Mouse (Mus musculus) liver, embryonic 14.5 days (tissue): ENCODE measurements around the gene Mfsd7a. TPM values are rescaled to one million over a fixed set of nuclear protein-coding genes. Genes with fewer than 3 reads are reported as not detected.

Source experiments
- ATAC-seq: fragments of 200-750 bp; cut with Nextera tagmentation; 2 replicates; pipeline ENCODE4 v1.8.0; 2017; ENCODE audit warnings: moderate number of reproducible peaks, mild to moderate bottlenecking, moderate library complexity; ENCODE audit not compliant: insufficient read depth
- DNase-seq, 3 experiments: peaks; one replicate each; pipeline ENCODE4 v3.0.0-alpha.2; 2012 to 2013; ENCODE audit warnings: low read depth in 3 of 3, low spot score in 3 of 3
- H3K27ac ChIP-seq: fragments of 300-500 bp; sonication (generic); 2 replicates; pipeline ENCODE4 v1.5.1; 2014; ENCODE audit warnings: moderate library complexity, mild to moderate bottlenecking, control low read depth, inconsistent platforms
- H3K27me3 ChIP-seq: fragments of 300-500 bp; sonication (generic); 2 replicates; pipeline ENCODE4 v1.6.1; 2014; ENCODE audit warnings: mild to moderate bottlenecking, low read length, moderate library complexity; ENCODE audit not compliant: control insufficient read depth, insufficient read depth
- H3K36me3 ChIP-seq: fragments of 300-500 bp; sonication (generic); replicated peaks from 2 replicates; pipeline ENCODE4 v1.6.1; 2014; ENCODE audit warnings: low read depth; ENCODE audit not compliant: control insufficient read depth, insufficient read depth
- H3K4me1 ChIP-seq, 2 experiments: fragments of 200-500 bp in 1 of 2; fragments of 300-500 bp in 1 of 2; sonication (generic) in 1 of 2; replicated peaks; 2 replicates each; pipeline ENCODE4 v1.6.1; 2012 to 2014; ENCODE audit warnings: antibody characterized with exemption in 1 of 2, inconsistent platforms in 1 of 2, low read length in 1 of 2; ENCODE audit not compliant: control insufficient read depth in 2 of 2, insufficient read depth in 2 of 2
- H3K4me2 ChIP-seq: fragments of 300-500 bp; sonication (generic); 2 replicates; pipeline ENCODE4 v1.6.1; 2014; ENCODE audit warnings: low read depth, mild to moderate bottlenecking, control low read depth, moderate library complexity
- H3K4me3 ChIP-seq, 2 experiments: fragments of 200-500 bp in 1 of 2; fragments of 300-500 bp in 1 of 2; sonication (generic) in 1 of 2; 2 replicates each; pipeline ENCODE4 v1.5.1; 2012 to 2014; ENCODE audit warnings: low read depth in 2 of 2, low read length in 2 of 2, mild to moderate bottlenecking in 2 of 2, control low read depth in 1 of 2, inconsistent platforms in 1 of 2, moderate library complexity in 1 of 2; ENCODE audit not compliant: insufficient read depth in 1 of 2
- H3K9ac ChIP-seq: fragments of 300-500 bp; sonication (generic); replicated peaks from 2 replicates; pipeline ENCODE4 v1.6.1; 2014; ENCODE audit warnings: mild to moderate bottlenecking, control low read depth, moderate library complexity
- H3K9me3 ChIP-seq: fragments of 300-500 bp; sonication (generic); 2 replicates; pipeline ENCODE4 v1.6.1; 2016; ENCODE audit warnings: low read length, mixed read lengths; ENCODE audit not compliant: control insufficient read depth
- CTCF ChIP-seq: IDR thresholded peaks from 2 replicates; pipeline ENCODE4 v1.5.1; 2016; ENCODE audit warnings: antibody characterized with exemption, low read depth, control low read depth
- EP300 ChIP-seq: IDR thresholded peaks from 2 replicates; pipeline ENCODE4 v1.6.1; 2016; ENCODE audit warnings: antibody characterized with exemption, low read depth
- WGBS: fragments of 180-500 bp; shearing (Covaris S2); extraction: QIAGEN DNeasy Blood & Tissue Kit; methylation state at CpG from one replicate; pipeline ENCODE4 v1.1.7; 2014; ENCODE audit not compliant: insufficient replicate concordance; 5-methylcytosine and 5-hydroxymethylcytosine counted together
- polyA plus RNA-seq, 2 experiments: library from polyadenylated mRNA; depleted of rRNA in 1 of 2; stranded (reverse) in 1 of 2; unstranded in 1 of 2; fragments of >200 nt; fragmentation: Nextera tagmentation in 1 of 2; extraction: Ambion mirVana in 1 of 2; gene quantifications; 2 replicates each; pipeline versions ENCODE4 v1.2.1 to v1.2.3; 2012 to 2014

The Mfsd7a gene
- polyA plus RNA-seq, 2 experiments, result 0.09 to 0.32 TPM

- TF ChIP-seq CTCF (no peak), EP300 (no peak)
- Histone ChIP-seq H3K27me3 (no peaks in the 10 kb centered on the region), H3K9me3 (no peaks in the 10 kb centered on the region), H3K36me3 (no peaks in the 10 kb centered on the region), H3K4me2 (no peak overlapping the region), H3K4me3 (no peak overlapping the region), H3K4me1 (peaks cover 8 to 22% of the 10 kb centered on the region in 2 experiments; a peak in 3 of 4 replicates), H3K9ac (no peak overlapping the region), H3K27ac (no peak overlapping the region)
- DNase-seq (no peak), ATAC-seq (no peak)
- 53% methylated on average over 1 of the region's 1 CpGs for WGBS
These were observed 2.9 kb upstream of the Mfsd7a start for GRCm38 (mm10) chr5:108451611-108452010.

- no peak for TF ChIP-seq EP300
- no peak for TF ChIP-seq CTCF
- ATAC-seq, result no peak
- Histone ChIP-seq H3K9me3 (no peaks in the 10 kb centered on the region), H3K36me3 (no peaks in the 10 kb centered on the region), H3K27me3 (no peaks in the 10 kb centered on the region), H3K4me2 (no peak overlapping the region), H3K27ac (no peak overlapping the region), H3K9ac (no peak overlapping the region), H3K4me1 (peaks cover 8 to 22% of the 10 kb centered on the region in 2 experiments; a peak in 3 of 4 replicates), H3K4me3 (no peak overlapping the region)
- WGBS, result 64% methylated on average over 8 of the region's 8 CpGs
- no peak for DNase-seq
These were observed 2.3 kb upstream of the Mfsd7a start for GRCm38 (mm10) chr5:108450837-108451540.

GRCm38 (mm10) chr5:108447857-108448256 is 834 bp downstream of the Mfsd7a start:
- Histone ChIP-seq H3K27me3 (no peaks in the 10 kb centered on the region), H3K9me3 (no peaks in the 10 kb centered on the region), H3K27ac (no peak overlapping the region), H3K36me3 (no peaks in the 10 kb centered on the region), H3K9ac (no peak overlapping the region), H3K4me1 (peaks cover 8 to 22% of the 10 kb centered on the region in 2 experiments; a peak in 3 of 4 replicates), H3K4me2 (peak overlapping the region; percentile 70; the same call in 1 of the 2 replicates), H3K4me3 (no peak overlapping the region)
- ATAC-seq, result no peak
- TF ChIP-seq EP300 (no peak), CTCF (no peak)
- DNase-seq, result no peak
- WGBS, result 65% methylated on average over 7 of the region's 7 CpGs

- no peaks in the 10 kb centered on the region for H3K27me3 ChIP-seq
- H3K4me1 ChIP-seq, result peaks cover 8 to 22% of the 10 kb centered on the region in 2 experiments; a peak in 3 of 4 replicates
- no peak overlapping the region for H3K9ac ChIP-seq
- 37% methylated on average over 3 of the region's 3 CpGs for WGBS
- no peak for TF ChIP-seq EP300
- H3K4me3 ChIP-seq, result no peak overlapping the region
- H3K36me3 ChIP-seq, result no peaks in the 10 kb centered on the region
- H3K4me2 ChIP-seq, result no peak overlapping the region
- DNase-seq (no peak), ATAC-seq (0 out of 2 replicates have a peak, but pooled peaks have one; percentile 21)
- no peak overlapping the region for H3K27ac ChIP-seq
- no peaks in the 10 kb centered on the region for H3K9me3 ChIP-seq
These were observed 1.7 kb downstream of the Mfsd7a start for GRCm38 (mm10) chr5:108446973-108447372.

- WGBS, result 55% methylated on average over 2 of the region's 2 CpGs
- Histone ChIP-seq H3K4me1 (peaks cover 8 to 10% of the 10 kb centered on the region in 2 experiments), H3K9me3 (no peaks in the 10 kb centered on the region), H3K36me3 (peaks cover 10% of the 10 kb centered on the region), H3K9ac (no peak overlapping the region), H3K4me2 (no peak overlapping the region), H3K27me3 (no peaks in the 10 kb centered on the region), H3K4me3 (no peak overlapping the region), H3K27ac (no peak overlapping the region)
- ATAC-seq (no peak), DNase-seq (no peak)
- no peak for TF ChIP-seq EP300
- no peak for TF ChIP-seq CTCF
These were observed 12.6 kb downstream of the Mfsd7a start for GRCm38 (mm10) chr5:108436101-108436500.
